Mouse (Mus musculus): ENCODE results near the gene Cds1. TPM values are rescaled to one million over a fixed set of nuclear protein-coding genes. Genes with fewer than 3 reads are reported as not detected.
"Not testable (repeated sequence)": the region's sequence is repeated elsewhere in the genome, so short reads cannot be mapped to it uniquely, and the experiment has no call there.

Gene Cds1
- total RNA-seq, 2 experiments from 2014 or later = 93.8 to 102 TPM

DNA sequence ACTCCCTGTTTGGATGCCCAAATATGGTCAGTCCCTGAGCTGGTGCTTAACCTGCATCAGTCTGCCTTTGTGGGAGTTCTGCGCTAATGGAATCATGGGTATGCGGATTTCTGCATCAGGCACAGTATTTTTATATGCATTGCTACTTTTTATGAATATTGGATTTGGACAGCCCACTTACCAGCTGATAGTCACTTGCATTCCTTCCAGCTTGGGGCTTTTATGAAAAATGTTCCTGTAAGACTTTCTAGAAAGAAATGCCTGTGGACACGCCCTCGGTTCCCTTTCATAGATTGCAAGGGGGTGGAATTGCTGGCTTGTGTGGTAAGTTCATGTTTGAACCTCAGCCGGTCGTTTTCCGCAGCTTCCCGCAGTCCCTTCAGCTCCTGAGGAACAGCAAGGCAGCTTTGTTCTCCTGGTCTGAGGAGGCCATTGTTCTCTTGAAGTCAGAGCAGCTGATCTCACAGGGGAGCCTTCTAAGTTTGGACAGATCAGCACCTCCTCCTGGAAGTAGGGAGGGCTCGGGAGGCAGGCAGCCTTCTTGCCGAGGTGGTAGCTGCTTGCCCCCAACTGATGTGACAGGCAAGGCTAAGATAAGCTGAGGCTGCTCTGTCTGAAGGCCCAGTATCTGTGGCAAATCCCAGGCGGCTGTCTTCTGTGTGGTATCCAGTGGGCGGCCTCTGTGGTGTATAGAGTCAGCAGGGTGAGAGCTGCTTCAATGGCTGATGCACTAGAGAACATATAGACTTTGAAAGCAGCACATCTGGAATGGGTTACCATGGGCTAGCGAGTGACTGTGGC lies 60.4 kb downstream of the Cds1 start:
- peak in 1 of 2 experiments; percentile 33 for DNase-seq (ENCODE audit: low spot score in 2 of 2)

DNA sequence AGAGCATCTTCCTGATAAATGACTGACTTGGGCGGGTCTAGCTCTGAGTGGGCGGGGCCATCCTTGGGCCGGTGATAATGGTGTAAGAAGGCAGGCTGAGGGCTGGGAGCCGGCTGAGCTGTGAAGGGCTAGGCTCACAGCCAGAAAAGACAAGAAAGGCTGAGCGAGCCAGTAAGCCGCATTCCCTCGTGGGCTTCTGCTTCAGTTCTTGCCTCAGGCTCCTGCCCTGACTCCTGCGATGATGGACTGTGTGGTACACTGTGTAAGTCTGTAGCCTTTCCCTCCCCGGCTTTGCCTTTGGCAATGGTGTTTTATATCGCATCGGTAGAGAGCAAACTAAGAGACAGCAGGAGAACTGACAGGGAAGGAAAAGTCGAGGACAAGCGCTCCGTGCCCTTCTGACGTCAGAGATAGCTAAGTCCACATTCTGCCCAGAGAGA lies 61.6 kb downstream of the Cds1 start:
- DNase-seq (ENCODE audit: low spot score in 2 of 2) = peak in 1 of 2 experiments; percentile 42

DNA sequence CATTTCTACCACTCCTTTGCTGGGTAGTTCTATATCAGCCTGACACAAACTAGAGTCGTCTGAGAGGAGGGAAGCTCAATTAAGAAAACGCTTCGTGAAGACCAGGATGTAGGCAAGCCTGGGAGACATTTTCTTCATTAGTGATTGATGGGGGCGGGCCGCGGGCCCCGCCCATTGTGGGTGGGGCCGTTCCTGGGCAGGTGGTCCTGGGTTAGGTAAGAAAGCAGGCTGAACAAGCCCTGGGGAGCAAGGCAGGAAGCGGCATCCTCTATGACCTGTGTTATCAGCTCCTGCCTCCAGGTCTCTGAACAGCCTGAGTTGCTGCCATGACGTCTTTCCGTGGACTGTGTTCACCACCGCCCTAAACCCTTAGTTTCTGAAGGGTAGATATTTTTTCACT lies 62.5 kb downstream of the Cds1 start:
- DNase-seq (ENCODE audit: low spot score in 2 of 2) = no peak

DNA sequence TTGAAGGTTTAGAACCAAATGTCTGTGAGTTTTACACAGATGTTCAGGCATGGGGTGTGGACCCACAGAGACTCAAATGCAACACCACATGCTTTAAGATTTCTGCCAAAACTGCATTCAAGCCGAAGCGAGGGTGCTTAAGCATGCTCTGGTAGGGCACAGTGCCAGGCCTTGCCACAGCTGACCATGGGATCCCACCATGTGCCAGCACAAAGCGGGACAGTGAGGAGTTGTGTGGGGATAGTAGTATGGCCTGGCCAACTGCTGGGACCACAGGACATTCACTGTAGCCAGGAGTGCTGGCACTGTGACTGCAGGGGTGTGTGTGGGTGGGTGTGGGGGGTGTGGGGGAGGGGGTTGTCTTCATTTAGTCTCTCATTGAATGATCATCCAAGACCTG lies 64.0 kb downstream of the Cds1 start:
- DNase-seq (ENCODE audit: low spot score in 2 of 2) = no peak

DNA sequence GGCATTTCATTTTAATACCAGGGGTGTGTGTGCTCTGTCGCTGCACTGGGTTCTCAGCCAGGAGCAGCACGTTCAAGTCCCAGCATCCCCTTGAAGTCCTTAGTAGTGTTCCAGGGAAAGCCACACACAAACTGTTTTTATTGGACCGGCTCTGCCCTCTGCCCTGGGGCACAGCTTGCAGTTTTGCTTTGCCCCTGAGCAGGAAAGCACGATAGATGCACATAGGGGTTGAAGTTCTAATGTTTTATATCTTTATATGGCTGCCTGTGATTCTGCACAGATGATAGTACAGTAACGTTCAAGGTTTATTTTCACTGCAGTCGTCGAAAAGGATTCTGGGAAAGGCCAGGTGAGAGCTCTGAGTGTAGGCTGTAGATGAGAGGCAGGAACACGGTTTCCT lies 65.2 kb downstream of the Cds1 start:
- DNase-seq (ENCODE audit: low spot score in 2 of 2) = no peak

DNA sequence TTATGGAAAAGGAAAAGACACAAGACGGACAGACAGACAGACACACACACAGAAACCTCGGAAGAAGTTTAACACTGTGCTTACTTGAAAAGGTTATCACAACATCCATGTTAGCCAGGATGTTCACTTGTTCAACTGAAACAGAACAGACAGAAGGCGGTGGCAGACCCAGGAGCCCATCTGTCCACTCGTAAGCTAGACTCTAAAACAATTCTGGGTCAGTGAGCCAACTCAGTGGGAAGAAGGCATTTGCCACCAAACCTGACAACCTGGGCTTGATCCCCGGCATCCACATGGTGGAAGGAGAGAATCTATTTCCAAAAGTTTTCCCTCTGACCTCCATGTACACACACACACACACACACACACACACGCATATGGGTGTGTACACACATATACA lies 67.1 kb downstream of the Cds1 start:
- DNase-seq (ENCODE audit: low spot score in 2 of 2) = no peak

DNA sequence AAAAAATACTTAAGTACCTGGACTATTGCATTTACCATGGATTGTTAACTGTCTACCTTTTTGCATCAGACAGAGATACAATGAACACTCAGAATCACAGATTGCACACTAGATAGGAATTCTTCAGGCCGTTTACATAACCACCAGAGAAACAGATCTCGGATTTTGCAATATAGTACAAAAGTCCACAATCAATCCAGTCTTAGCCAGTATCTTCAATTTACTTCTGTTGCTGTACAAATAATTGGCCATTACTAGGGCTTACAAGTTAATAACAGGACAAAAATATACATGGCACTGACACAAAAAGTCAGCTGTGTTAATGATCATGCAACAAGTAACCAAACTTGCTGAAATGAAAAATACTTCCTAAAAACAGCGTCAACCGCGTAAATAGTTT lies 68.1 kb downstream of the Cds1 start:
- no peak for DNase-seq (ENCODE audit: low spot score in 2 of 2)

DNA sequence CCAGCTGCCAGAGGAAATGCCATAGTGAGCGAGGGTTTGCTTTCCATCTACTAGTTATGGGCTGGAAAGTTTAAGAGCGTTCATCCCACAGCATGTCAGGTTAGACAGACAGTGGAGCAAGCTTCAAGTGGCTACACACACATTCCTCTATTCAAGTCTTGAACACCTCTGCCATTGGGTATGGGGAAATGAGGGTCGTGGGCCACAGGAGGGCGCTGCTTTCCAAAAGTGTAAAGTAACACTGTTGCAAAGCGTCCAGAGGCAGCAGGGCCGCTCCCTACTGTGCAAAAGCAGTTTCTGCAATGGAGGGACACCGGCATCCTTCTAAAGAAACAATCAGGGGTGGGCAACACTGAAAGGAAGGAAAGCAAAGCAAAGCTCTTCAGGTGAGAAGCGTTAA lies 68.9 kb downstream of the Cds1 start:
- no peak for DNase-seq (ENCODE audit: low spot score in 2 of 2)

DNA sequence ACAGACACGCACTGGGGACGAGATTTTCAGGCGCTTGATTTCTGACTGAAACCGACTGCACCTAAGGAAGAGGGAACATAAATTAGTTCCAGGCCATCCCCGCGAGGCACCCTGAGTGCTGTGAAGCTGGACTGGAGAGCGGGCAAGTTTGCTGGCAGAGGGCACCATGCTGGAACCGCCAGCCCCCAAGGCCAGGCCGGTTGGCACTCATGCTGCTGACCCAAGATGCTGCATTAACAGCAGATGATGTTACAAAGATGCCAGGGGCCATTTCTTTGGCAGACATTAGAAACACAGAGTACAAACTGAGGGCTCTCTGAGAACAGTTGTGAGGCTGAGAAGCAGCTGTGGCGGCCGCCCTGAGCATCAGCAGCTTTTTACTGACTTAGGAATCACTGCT lies 71.3 kb downstream of the Cds1 start:
- no peak for DNase-seq (ENCODE audit: low spot score in 2 of 2)

DNA sequence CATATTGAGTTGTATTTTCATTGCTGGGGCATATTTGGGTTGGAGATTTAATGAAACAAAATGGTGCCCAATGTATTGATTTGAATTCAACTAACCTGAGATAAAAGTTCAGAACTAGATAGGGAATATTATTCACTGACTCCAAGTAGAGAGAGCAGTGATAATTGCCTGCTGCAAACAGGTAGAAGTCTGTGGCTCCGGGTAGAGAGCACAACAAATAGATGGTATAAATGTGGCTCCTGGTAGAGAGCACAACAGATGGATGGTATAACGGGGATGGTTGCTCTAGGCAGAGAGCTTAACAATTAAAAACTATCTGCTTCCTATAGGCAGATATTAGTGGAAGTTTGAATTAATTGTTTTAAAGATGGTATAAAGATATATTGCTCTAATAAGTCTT lies 72.7 kb downstream of the Cds1 start:
- not testable (repeated sequence) for DNase-seq (ENCODE audit: low spot score in 2 of 2)

DNA sequence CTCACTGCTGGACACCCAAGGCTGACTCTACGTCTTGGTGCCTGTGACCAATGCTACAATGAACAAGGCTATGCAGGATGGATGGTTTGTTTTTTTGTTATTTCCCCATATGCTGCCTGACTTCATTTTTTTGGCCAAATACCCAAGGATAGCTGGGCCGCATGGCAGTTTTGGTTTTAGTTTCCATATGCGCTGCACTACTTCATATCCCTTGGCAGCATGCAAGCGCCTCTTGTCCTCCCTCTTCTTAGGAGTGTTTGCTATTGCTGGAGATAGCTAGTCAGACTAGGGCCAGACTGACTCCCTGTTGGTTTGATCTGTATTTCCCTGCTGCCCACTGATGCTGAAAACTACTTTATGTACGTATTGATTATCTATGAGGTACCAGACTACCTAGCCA lies 75.5 kb downstream of the Cds1 start:
- DNase-seq (ENCODE audit: low spot score in 2 of 2) = no peak

DNA sequence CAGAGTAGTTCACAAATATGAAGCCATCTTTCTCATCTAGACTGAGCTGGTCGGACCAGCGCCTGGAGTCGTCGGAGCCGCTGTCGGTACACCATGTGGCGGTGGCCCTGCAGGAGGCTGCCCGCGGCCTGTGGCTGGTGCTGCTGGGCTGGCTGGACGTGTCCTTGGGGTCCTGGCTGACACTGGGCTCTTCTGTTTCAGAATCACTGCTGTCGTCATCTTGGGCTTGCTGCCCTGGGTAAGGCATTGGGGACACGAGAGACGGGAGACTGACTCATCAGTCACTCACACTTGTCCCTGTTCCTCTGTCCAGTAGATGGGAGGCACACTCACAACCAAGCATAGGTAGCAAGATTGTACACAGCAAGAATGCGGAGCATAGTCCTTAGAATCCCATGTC lies 80.1 kb downstream of the Cds1 start:
- no peak for DNase-seq (ENCODE audit: low spot score in 2 of 2)

DNA sequence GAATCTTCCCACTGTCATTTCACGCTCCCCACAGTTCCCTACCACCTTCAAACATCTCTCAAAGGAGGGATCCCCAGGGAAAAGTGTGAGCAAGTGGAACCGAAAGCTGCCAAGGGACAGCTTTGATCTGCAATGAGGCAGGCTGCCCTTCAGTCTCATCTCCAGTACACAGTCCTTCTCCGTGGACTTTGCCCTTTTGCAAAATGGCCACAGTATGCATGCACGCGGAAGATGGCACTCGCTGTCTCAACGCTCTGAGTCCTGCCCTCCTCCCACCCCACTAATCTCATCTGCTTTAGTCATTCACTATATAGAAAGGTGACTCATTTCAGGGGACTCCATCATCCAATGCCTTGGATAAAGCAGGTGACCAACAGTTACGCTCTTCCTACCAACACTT lies 81.0 kb downstream of the Cds1 start:
- no peak for DNase-seq (ENCODE audit: low spot score in 2 of 2)

DNA sequence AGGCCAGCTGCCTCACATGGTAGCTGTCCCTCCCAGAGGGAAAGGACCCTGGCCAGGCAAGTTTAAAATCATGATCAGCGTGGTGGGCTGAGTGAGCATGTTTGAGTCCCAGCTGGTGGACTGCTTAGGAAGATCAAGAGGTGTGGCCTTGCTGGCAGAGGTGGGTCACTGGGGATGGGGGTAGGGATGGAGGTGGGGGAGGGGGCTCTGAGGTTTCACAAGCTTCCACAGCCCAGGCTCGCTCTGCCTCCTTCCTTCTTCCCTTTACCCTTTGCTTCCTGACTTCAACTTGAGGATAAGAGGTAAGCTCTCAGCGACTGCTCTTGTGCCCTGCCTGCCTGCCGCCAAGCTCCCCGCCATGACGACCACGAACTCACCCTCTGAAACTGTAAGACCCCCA lies 82.4 kb downstream of the Cds1 start:
- DNase-seq (ENCODE audit: low spot score in 2 of 2) = no peak

DNA sequence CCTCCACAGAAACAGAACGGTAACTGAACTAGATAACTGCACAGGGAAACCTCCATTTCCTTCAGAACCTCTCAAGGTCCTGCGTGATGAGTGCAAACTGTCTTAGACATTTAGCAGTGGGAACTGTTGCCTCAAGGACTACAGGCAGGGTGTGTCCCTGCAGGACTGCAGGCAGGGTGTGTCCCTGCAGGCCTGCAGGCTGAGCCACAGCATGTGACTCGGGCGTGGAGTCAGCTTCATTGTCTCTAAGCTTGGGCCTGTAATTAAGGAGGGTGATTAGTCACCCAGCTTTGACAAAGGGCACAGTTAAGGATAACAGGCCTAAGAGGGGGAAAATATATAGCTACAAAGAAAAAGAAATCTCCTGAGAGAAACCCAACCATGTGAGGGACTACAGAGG lies 82.8 kb downstream of the Cds1 start:
- no peak for DNase-seq (ENCODE audit: low spot score in 2 of 2)

DNA sequence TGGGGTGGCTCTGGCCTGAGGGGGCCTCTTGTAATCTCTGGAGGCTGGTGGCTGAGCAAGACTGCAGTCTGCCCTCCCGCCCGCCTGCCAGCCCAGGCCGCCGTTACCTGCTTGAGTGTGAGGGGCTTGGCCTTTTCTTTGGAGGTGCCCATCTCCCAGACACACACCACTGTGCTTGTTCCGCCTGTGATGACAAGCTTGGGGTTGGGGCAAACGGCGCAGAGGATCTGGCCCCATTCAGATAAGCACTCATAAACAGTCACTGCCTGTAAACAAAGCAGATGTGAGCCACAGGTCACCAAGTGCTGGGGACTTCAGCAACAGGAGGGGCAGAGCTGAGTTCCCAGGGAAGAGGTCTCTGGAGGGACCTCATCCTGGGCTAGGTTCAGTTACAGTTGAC lies 86.2 kb downstream of the Cds1 start:
- no peak for DNase-seq (ENCODE audit: low spot score in 2 of 2)

DNA sequence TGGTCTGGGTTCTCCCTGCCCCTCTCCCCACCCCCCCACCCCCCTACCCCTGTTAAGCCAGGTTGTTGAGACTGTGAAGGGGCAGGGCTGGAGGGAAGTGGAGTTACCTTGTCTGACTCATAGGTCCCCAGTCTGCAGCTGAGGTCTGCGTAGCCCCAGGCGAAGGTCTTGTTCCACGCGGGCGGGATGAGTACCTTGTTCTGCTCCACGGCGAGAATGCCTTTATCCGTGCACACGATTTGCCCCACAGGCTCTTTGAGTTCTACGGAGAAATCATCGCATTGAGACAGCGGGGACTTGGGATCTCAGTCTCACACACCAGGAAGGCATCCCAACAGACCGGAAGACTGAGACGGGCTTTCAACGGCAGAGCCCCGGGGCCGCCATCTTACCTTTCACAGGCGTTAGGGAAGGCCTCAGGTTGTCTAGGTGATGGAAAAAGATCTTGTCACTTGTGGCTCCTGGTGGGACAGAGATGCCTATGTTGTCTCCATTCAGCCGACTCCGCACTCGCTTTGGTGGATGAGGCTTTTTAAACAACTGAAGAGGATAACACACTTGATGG lies 87.3 kb downstream of the Cds1 start:
- no peak for DNase-seq (ENCODE audit: low spot score in 2 of 2)

DNA sequence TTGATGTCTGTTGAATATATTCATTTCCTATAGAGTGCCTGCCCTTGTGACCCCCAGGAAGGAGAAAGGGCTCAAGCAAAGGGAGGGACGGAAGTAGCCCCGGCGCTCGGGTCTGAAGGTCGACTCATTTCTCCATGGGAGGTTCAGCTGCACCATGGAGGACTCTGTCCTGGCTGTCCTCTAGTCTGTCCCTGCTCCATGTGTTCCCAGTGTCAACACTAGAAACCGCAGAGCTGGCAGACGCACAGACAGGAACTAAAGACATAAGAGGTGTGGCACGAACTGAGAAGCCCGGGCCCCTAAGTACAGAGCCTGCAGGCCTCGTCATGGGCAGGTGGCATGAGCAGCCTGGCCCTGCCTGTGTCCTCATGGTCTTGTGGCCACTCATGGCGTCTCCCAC lies 89.2 kb downstream of the Cds1 start:
- DNase-seq (ENCODE audit: low spot score in 2 of 2) = no peak

DNA sequence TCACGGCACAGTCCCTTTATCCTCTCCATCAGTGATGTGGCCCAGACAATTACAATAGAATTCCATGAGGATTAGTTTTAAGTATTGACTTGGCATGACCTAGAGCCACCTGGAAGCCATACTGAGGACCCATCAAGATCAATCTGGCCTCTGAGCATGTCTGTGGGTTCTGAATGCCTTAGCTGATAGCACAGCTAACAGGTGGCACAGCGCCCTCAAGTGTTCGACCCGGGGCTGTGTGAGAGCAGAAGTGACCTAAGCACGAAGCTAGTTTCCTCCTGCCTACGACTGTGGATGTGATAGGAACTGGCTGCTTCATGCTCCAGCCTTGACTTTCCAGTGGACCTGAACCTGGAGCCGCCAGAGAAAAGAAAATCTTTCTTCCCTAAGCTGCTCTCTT lies 89.7 kb downstream of the Cds1 start:
- DNase-seq (ENCODE audit: low spot score in 2 of 2) = no peak

DNA sequence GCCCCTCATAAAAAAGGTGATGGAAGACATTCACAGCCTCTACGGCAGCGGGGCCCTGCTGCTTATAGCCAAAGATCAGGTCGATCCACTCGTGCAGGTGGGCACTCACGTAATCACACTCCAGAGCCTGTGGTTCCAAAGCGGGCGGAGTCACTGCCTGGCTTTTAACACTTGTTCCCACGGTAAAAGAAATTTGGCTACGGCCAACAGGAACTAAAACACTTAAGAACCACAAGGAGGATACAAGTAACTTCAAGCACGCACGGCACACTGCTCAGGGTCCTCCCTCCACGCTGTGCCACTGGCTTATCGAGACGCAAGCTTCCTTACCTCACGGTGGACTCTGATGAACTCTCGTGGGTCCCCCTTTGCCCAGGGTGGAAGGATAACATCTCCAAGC lies 90.5 kb downstream of the Cds1 start:
- DNase-seq (ENCODE audit: low spot score in 2 of 2) = no peak

DNA sequence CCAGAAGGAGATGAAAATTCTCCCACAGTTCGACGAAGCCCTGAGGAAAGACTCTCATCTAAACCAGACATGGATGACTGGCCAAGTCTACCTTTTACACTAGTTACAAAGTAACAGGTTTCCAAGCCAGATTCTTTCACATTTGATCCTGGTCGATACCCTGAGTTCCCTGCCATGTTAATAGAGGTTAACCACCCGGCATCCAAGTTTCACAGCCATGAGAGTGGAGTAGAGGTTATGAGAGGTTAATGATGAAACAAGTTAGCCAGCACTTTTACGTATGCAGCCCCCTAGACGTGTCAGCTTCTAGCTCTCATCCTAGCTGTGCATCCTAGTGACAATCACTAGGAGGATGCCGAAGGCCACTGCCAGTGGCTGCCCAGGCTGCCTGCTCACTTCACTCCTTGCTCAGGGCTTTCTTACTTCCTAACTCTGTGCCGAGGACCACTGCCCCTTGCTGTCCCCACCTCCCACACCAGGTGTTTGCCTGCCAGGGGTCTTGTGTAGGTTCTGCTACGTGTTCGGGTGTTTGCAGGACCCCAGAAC lies 94.0 kb downstream of the Cds1 start:
- no peak for DNase-seq (ENCODE audit: low spot score in 2 of 2)

DNA sequence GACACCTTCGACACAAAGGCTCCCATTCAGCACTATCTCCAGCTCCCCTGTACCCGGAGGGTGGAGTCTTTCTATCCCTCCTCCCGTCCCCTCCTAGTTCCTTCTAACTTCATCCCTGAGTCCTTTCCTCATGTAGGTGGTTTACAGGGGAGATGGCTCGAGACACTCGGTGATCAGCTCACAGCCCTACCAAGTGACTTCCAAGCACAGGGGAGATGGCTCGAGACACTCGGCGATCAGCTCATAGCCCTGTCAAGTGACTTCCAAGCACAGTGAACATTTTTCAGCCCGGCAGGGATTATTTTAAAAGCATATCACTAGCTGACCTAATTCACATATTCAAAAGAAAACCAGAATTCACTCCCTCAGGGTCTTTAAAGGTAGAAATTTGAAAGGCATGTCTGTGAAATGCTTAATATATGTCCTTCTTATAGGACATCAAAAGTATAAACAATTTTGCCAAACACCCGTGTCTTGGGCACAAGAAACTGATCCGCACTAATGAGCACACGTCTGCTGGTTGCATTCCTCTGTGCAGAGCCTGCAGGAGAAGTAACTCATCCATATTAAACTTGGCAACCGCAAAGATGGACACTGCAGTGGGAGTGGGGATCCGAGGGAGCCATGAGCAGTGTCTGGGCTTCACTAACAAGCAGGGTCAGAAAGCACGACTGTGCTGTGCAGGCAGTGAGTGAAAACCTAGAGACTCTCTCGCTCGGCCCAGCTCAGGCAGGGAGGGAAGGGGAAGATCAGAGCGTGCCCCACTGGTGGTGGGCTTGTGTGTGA lies 97.0 kb downstream of the Cds1 start:
- DNase-seq (ENCODE audit: low spot score in 2 of 2) = no peak

Data from left cerebral cortex, adult 18-20 months (tissue).